Mouse (Mus musculus) lung, postnatal 14 days (tissue): Measurements from ENCODE around the gene Mrpl55.

Experiments
- DNase-seq: peaks from one replicate; pipeline ENCODE4 v3.0.0; 2021

Gene Mrpl55

DNA sequence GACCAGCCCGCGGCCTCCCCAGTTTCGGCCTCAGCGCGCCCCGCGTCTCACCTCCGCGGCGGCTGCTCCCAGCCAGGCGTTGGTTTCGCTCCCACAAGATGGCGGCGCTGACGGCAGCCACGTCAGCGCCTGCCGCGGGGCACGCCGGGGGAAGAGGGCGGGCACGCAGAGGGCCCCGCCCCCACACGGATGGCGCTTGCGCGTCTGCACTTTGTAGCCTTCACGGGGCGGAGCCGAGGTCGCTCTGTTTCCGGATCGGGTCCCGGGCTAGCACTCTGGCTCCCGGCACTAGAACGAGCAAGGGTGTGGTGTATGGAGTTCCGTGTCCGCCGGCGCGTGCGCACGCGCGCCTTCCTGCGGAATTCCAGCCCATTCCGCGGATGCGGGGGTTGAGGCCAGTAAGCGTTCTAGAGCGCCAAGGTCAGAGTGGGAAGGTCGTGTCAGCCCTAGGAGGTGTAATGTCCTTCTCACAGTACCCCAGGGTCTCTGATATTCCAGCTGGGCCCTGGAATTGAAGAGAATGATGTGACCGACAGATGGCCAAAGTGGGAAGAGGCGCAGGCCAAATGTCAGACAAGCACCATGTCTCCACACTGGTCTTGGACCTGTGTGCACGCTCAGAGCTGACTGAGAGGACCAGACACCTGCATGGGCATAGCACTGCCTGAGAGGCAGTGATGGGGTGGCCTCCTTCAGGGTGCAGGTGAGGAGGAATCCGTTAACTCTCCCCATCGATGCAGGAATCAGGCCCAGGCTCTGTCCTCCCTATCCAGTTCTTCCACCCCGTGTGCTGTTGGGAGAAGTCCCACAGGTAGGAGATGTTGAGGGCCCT lies 26.1 kb downstream of the Mrpl55 start, which contains the start of gene Arf1:
TSS of gene Arf1 (minus strand) at position 149 of the 832 bp plus-strand sequence.
- peak; percentile 97 for DNase-seq

DNA sequence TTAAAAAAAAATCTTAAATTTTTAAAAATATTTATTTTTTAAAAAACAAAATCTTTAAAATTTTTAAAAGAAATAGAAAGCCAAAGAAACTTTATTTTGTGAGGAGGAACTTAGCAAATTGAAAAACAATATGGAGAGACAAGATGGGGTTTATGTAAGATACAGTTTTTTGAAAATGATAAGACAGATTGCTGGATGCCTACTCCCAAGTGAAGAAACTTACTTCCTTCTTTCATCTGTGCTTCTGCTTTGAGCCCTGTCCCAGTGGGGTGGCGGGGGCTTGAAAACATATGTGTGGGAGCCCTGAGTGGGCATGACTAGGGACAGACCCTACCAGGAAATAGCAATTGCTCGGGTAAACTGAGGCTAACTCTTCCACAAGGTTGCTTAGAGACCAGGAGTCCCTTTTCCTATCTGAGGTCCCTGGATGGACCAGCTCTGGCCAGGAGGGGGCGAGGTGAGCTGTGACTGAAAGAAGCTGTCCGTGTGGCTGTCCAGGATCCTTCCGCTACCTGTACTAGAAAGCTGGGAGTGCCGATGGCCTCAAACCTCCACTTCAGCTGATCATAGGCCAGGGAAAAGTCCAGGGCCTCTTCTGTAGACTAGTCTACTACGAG lies 28.0 kb downstream of the Mrpl55 start:
- peak; percentile 79 for DNase-seq

DNA sequence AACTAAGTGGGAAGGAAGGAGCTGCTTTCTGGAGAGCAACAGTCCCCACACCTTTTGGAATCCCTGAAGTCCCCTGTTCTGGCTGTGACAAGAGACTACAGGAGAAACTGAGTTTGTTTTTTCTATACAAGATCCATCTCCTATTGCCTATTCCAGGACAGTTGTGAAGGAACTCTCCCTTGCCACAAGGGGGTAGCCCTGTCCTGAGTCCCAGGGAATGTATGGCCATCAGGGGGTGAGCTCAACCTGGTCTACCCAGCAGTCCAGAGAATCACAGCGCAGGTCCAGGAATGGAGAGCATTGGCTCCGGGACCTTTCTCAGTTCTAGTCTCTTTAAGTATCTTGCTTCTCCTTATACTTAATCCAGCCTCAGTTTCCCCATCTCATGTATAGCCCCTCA lies 30.5 kb downstream of the Mrpl55 start:
- DNase-seq = no peak

DNA sequence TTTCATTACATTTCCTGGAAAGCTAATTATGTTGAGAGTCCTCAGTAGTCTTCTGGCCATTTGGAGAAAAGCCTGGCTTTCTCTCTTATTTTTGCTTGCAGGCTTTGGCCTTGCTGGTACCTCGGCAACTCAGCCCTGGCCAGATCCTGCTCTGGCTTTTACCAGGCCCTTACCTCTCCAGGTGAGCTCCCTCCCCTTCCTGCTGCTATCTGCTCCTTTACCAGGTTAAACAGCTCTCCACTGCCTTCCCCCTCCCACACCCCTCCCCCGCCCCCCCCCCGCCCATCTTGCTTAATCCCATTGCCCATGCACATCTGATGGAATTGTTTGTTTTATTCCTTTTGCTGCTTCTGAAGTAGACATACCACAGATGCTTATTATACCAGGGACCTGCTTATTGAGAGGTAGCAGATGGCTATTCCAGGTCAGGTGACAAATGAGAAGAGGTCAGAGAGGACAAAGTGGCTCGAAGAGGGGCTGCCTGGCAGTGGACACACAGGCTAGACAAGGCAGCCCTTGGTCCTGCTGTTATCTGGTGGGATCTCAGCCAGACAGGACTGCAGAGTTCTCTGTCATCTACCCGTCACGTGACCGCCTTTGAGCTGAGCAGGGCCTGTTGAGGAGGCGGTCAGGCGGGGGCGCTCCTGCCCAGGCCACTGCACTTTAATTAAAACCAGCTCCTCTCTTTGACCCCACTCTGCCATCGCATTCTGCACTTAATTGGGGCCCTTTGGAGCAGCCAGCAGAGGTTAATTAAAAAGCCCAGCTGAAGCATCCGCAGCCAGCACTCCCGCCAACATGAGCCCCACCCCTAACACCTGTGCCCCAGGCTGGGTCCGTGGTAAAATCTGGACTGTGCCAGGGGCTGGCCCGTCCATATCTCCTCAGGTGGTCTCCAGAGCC lies 36.5 kb downstream of the Mrpl55 start:
- peak; percentile 85 for DNase-seq

- no peak for DNase-seq
These were observed 37.1 kb downstream of the Mrpl55 start for GRCm38 (mm10) chr11:59239428-59239785.

DNA sequence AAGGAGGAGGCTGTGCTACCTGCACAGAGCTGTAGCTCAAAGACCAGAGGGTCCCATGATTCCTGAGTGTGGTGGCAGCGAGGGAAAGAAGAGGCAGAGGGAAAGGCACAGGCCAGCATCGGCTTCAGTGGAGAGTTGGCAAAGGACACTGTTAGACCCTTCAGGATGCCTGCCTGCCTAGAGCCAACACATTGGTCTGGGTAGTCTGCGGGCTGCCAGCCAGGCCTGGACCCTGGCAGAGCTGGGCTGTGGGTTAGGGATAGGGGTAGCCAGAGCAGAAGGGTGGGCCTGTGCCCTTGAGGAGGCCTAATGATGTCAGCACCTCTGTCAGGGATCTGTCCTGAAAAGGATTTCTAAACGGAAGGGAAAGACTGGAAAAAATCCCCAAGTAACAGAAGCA lies 37.5 kb downstream of the Mrpl55 start:
- no peak for DNase-seq

DNA sequence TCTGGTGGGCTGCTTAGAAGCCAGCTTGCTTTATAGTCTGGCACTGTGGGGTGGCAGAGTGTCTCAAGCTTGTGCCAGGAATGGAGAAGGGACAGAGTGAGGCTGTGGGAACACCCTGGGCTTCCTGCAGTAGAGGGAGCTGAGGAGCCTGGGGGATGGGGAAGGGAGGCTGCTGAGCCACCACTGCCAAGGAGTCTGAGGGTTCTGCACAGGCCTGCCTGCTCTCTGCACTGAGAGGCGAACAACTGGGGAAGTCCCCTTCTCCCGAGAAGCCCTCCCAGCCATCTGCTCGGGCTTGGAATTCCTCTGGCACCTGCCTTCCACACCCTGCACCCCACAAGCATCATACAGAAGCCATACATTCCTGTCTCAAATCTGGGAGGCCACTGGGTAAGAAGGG lies 39.6 kb downstream of the Mrpl55 start:
- no peak for DNase-seq

GRCm38 (mm10) chr11:59243856-59244255 lies 41.6 kb downstream of the Mrpl55 start:
- DNase-seq = no peak

DNA sequence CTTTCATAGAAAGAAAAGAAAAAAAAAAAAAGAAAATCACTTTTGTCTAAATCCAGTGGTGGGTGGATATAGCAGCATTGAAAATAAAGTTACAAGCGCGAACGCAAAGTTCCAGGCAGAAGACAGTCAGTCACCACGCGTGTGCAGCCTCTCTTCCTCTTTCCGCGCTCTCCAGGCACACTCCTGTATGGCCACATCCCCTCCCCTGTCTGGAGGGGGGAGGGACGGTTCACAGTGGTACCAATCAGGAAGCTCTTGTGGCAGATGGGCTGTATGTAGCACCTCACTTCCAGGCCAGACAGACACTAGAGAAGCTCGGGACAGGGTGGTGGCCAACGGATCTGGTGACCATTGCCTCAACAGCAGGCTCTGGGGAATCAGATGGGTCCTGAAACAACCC lies 45.8 kb downstream of the Mrpl55 start:
- no peak for DNase-seq
